Mouse (Mus musculus) cerebellum, adult 11-12 months (tissue): ENCODE data around the gene Mprip.
A peak's percentile ranks its signal among the peaks of the same experiment; 100 is the strongest.

Experiments
- DNase-seq: peaks from one replicate; pipeline ENCODE4 v3.0.0; 2022

Mprip gene

DNA sequence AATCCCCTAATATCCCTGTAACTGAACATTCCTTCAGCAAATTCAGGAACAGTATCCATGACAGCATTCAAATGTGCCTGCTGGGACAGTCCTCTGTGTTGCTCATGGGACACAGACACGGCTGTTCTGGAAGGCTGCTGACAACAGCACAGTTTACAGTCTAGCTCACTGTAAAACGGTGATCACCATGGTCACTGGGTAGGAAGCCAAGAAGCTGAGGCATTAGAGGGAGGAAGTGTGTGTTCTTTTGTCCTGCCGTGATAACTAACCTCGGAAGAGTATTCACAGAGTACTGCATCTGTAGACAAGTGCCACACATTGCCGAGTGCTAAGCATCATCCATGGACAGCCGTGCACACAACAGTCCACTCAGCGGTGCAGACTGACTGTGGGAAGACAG lies 109.6 kb downstream of the Mprip start:
- DNase-seq, result no peak

- DNase-seq, result peak; percentile 78
These were observed 111.2 kb downstream of the Mprip start for GRCm38 (mm10) chr11:59772291-59772690.

DNA sequence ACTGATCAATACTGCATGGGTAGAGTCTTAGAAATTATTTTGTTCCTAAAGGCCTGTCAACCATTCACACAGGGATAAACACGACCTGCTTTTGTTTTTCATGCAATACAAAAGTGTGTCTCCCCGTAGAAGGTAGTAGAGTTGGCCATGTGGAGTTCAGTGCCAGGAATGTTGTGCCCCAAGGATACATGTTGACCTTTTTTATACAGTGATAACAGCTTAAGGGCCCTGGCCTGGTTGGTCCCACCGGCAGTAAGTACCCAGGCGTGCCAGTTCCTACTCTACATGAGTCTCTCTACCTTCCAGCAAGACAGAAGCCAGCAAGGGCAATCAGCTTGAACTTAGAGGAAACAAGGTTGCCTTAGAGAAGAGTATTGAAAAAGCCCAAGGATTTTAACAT lies 111.8 kb downstream of the Mprip start:
- no peak for DNase-seq

DNA sequence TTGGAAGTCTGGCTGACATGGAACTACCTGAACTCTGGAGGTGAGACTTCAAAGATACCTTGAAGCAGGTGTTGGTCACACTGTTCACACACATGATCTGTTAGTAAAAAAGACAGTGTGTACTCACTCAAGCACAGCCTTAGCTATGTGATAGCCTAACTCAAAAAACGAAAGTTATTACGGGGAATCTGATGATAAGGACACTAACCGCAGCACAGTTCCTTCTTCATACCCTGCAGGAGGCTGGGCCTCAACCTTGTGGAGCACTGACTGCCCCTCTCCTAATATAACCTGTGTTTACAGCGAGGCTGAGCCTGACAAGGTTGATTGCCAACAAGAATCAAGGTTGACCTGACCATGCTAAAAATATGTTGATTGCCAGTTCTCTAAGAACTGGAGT lies 113.4 kb downstream of the Mprip start:
- no peak for DNase-seq

GRCm38 (mm10) chr11:59775435-59776148 lies 114.5 kb downstream of the Mprip start:
- no peak for DNase-seq

DNA sequence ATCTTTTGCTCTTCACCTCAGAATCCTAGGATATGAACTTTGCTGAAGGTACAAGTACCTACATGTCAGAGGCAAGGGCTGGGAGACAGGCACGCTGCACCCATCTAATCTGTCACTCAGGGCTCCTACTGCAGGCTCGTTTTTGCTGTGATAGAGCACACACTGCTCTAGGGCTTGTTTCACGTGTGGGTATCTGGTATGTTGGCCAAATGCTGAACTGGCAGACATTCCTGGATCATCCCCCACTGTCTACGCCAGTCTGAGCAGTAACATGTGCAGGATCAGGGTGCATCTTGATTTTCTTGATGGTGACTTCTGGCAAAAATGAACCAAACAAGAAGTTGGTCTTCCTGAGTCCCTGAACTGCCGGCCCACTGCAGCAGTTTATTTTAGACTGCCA lies 116.2 kb downstream of the Mprip start:
- no peak for DNase-seq

DNA sequence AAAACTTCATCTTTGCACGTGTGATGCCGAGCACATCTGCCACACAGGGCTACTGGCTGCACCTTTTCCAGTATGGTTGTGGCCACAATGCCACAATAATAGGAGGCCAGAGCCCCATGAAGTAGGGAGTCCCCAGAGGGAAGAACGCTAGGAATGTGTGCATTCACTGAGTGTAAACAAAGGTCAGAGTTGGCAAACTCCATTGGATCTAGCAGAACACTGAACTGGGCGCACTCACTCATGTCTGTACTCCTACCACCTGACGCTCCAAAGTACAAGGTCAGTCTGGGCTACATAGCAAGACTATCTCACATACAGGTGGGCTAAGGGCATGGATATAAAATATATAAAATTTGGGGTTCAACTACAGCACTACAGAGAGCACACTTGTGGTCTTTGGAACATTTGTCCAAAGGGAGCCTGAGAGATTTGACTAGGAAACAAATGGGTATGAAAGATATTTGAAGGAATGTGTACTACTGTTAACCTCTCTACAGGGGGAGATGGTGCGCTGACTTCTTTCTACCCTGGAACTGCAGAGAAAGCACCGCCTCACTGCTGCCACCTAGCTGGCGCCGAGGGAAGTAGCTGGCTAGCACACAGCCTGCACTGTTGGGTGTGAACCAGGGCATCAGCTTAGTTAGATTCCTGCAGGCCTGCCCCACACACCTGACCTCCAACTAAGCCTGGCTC lies 117.2 kb downstream of the Mprip start:
- DNase-seq, result peak; percentile 64

DNA sequence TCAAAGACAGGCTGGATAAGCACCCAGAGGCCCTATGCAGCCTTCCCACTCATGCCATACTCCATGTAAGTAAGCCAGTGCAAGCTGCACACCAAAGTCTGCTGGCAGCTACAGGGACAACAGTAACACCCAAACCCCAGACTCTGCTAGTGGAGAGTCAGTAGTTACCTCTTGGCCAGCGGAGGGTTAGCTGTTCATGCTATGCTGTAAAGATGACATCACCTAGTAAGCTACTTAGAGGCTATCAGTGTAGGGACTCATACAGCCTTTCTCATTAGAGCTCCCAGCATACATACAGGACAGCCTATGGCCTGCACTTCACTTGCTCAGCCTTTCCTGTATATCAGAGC lies 117.7 kb downstream of the Mprip start:
- DNase-seq, result no peak

- DNase-seq, result no peak
These were observed 118.3 kb downstream of the Mprip start for GRCm38 (mm10) chr11:59779406-59779805.

DNA sequence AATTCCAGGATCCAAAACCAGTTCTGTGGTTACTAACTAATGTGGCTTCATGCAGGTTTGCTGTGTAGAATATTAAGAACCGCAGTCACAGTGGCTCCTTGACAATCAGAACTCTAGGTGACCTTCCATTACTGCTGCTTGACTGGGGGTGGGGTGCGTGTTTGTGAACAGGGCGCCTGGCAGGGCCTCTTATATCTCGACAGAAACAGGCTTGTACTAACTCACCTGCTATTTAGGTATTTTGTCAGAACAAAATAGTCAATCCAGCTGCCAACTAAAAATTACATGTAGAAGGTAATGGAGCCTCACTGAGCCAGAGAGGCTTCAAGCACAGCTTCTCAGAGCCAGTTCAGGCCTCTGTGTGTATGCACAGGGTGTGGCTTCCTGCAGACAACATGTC lies 119.1 kb downstream of the Mprip start:
- DNase-seq, result no peak

DNA sequence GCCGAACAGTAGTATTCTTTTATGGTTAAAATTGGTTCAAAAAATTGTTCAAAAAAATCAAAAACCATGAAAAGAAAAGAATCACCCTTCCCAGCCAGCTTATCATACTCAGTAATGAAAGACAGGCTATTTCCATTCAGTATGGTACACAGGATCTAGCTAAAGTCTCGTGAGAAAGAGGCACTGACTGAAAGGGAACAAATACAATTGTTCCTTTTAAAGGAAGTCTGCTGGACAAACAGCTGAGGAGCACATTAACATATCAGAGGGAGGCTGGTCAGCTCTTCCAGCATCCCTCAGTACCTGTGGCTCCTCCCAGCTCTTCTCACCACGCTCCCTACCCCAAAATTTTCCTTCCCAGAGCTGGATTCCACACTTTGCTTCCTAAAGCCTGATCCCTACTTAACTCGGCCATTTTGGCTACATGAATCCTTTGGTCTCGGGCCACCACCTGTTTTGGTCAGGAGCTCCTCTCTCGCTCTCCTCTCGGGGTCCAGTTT lies 121.0 kb downstream of the Mprip start:
- no peak for DNase-seq

GRCm38 (mm10) chr11:59783591-59783990 lies 122.5 kb downstream of the Mprip start:
- DNase-seq, result no peak

GRCm38 (mm10) chr11:59786444-59787198 lies 125.5 kb downstream of the Mprip start:
- DNase-seq, result no peak

DNA sequence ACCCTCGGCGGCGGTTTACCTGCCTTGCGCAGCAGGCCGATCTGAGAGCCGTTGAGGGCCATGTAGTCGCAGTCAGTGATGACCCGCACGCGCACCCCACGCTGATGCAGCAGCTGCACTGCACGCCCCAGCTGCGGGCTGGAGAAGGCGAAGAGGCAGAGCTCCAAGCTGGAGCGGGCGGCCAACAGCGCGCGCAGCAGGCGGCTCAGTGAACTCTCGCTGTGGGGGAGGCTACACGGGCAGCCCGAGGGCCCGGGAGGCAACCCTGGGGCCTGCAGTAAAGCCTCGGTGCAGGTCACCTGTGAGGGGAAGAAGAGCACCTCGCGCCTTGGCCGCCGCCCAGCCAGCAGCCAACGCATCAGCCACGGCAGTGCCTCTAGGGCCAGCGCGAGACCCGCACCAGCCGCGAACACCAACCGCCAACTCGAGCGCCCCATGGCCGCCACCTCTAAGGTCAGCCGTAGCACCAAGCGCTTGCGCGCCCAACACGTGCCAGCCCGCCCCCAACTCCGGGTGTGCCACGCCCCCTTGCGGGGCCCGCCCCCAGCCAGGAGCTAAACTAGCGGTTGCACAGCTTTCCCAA lies 126.2 kb downstream of the Mprip start, which contains the start of gene Pld6:
Pld6 (minus strand) TSS at position 447 of the 583 bp plus-strand sequence.
- DNase-seq, result no peak

DNA sequence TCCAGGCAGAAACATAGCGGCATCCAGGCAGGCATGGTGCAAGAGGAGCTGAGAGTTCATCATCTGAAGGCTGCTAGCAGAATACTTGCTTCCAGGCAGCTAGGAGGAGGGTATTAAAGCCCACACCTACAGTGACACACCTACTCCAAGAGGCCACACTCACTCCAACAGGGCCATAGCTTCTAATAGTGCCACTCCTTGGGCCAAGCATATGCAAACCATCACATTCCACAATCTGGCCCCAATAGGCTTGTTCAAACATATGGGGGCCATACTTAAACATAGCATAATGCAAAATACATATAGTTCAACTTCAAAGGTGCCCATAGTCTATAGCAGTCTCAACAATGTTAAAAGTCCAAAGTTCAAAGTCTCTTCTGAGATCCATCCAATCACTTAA lies 128.2 kb downstream of the Mprip start:
- no peak for DNase-seq

GRCm38 (mm10) chr11:59793390-59793789 lies 132.3 kb downstream of the Mprip start:
- no peak for DNase-seq

- no peak for DNase-seq
These were observed 139.3 kb downstream of the Mprip start for GRCm38 (mm10) chr11:59800412-59800811.

GRCm38 (mm10) chr11:59801881-59802280 lies 140.8 kb downstream of the Mprip start:
- DNase-seq, result no peak

GRCm38 (mm10) chr11:59803516-59803915 lies 142.4 kb downstream of the Mprip start:
- DNase-seq, result no peak

DNA sequence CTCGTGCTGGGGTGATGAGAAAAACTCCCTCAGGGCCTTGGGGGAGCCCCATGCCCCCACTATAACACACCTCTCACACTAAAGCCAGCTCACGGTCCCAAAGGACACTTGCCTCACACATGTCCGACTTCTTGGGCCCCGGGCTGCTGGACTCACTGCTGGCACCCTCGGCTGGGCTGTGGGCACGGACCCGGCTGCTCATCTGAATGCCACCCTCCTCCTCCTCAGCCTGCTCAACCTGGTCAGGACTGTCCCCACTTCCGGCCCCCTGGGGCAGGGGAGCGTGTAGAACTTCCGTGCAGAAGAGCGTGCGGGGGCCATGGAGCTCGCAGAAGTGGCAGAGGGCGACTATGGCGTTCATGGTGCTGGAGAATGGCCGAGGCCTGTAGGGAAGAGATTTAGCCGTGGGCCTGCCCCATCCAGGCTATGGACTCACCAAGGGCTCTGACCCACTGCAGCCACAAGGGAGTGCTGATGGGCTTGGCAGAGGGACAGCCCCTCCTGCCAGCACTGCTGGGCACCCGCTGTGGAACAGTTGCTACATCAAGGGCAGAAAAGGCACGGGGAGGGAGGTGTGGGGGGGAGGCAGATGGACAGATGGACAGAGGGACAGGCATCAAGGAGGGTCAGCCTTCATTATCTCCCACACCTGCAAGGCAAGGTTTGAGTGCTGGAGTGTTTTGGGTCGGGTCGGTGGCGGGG lies 143.5 kb downstream of the Mprip start:
- DNase-seq, result peak; percentile 87

DNA sequence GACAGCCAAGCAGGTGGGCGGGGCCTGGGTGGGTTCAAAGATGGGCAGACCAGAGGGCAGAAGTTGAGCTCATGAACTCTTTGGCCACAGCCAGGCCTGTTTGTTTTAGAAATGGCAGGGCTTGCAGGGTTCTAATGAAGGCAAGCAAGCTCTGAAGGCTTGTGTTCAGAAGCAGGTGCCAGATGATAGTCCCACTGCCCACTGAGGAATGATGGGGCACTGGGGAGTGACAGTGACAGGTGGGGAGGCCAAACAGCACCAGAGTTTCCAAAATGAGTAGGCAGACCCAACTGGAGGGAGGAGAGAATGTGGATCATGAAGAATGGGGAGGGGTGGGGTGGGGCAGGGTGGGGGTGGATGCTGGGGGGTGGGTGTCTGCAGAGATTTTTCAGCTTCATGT lies 144.2 kb downstream of the Mprip start:
- DNase-seq, result no peak

- peak; percentile 57 for DNase-seq
These were observed 144.6 kb downstream of the Mprip start for GRCm38 (mm10) chr11:59805656-59806055.
